20 mouse cellular contexts compared by ENCODE assay signal in the genomic region with DNA sequence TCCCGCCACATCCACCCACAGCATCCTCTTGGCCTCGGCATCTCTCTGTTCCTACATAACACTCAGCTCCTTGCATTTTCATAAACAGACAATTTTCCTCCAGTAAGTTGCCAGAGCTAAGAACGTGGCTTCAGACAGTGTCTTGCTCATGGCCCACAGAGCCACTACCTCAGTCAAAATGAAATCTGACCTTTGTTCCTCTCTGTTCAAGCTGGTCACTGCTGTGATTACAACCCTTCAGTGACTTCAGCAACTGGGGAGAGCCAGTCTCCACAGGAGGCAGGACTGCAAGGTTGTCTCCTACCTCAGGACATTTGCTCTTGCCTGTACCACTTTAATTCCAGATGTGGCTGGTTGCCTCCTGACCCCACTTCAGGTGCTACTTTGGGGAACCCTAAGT. TPM values are rescaled to one million over a fixed set of nuclear protein-coding genes. Genes with fewer than 3 reads are reported as not detected.
A peak's percentile ranks its signal among the peaks of the same experiment; 100 is the strongest.
DNase-seq lines count a peak whose midpoint lies in the region; ATAC-seq lines count a peak whose summit lies in the region.
"Had no signal": no experiment of that assay in that cellular context is flagged by ENCODE, and none has a peak within 500 bp of the region (broad histone marks: within the 10 kb centered on the region; RNA-seq: fewer than 3 reads in every experiment).

No protein-coding gene starts in this region.

- H3K27me3 ChIP-seq in kidney, embryonic 16.5 days (ENCODE audit: insufficient read depth, low read length): no peaks in the 10 kb centered on the region
- H3K27me3 ChIP-seq in kidney, embryonic 14.5 days (ENCODE audit: control insufficient read depth, insufficient read depth, low read length): no peaks in the 10 kb centered on the region
- H3K27me3 ChIP-seq in intestine, embryonic 14.5 days (replicated peaks; ENCODE audit: control insufficient read depth, insufficient read depth, low read length): no peaks in the 10 kb centered on the region
- H3K27me3 ChIP-seq in forebrain, embryonic 15.5 days: no peaks in the 10 kb centered on the region
- H3K27me3 ChIP-seq: embryonic facial prominence, embryonic 13.5 days; forebrain, embryonic 12.5 days; heart, embryonic 15.5 days; hindbrain, embryonic 13.5 days had no signal

- H3K9me3 ChIP-seq in kidney, embryonic 16.5 days (ENCODE audit: low read length): no peaks in the 10 kb centered on the region
- no peaks in the 10 kb centered on the region for H3K9me3 ChIP-seq in kidney, embryonic 14.5 days (ENCODE audit: control insufficient read depth, low read length)
- no peaks in the 10 kb centered on the region for H3K9me3 ChIP-seq in intestine, embryonic 14.5 days (ENCODE audit: control insufficient read depth, low read length)
- H3K9me3 ChIP-seq in forebrain, embryonic 15.5 days: no peaks in the 10 kb centered on the region
- H3K9me3 ChIP-seq: embryonic facial prominence, embryonic 13.5 days; forebrain, embryonic 12.5 days; heart, embryonic 15.5 days; hindbrain, embryonic 13.5 days had no signal

- H3K36me3 ChIP-seq in kidney, embryonic 16.5 days (ENCODE audit: insufficient read depth, low read length): peaks cover 8% of the 10 kb centered on the region
- H3K36me3 ChIP-seq in kidney, embryonic 14.5 days (ENCODE audit: control insufficient read depth, insufficient read depth, low read length): peaks cover 18% of the 10 kb centered on the region
- peaks cover 15% of the 10 kb centered on the region for H3K36me3 ChIP-seq in intestine, embryonic 14.5 days (ENCODE audit: control insufficient read depth, insufficient read depth, low read length)
- peaks cover 16% of the 10 kb centered on the region for H3K36me3 ChIP-seq in forebrain, embryonic 15.5 days

- no peak overlapping the region for H3K9ac ChIP-seq in kidney, embryonic 16.5 days (replicated peaks; ENCODE audit: low read length)
- H3K9ac ChIP-seq in kidney, embryonic 14.5 days (ENCODE audit: low read depth, low read length): no peak overlapping the region
- no peak overlapping the region for H3K9ac ChIP-seq in intestine, embryonic 14.5 days (ENCODE audit: low read length)
- H3K9ac ChIP-seq in forebrain, embryonic 15.5 days (replicated peaks): no peak overlapping the region
- H3K9ac ChIP-seq: embryonic facial prominence, embryonic 13.5 days; forebrain, embryonic 12.5 days; heart, embryonic 15.5 days; hindbrain, embryonic 13.5 days had no signal

- peak overlapping the region; percentile 75 for H3K27ac ChIP-seq in kidney, embryonic 16.5 days (ENCODE audit: low read length)
- no peak overlapping the region for H3K27ac ChIP-seq in kidney, embryonic 14.5 days (ENCODE audit: low read depth, low read length)
- H3K27ac ChIP-seq in intestine, embryonic 14.5 days (ENCODE audit: low read depth): 0 out of 2 replicates have a peak overlapping the region, but pooled peaks have one; percentile 7
- no peak overlapping the region for H3K27ac ChIP-seq in forebrain, embryonic 15.5 days (replicated peaks)
- H3K27ac ChIP-seq: embryonic facial prominence, embryonic 13.5 days; forebrain, embryonic 12.5 days; gastrocnemius, adult 2 months; heart, embryonic 15.5 days; hindbrain, embryonic 13.5 days had no signal

- 64% methylated on average over 3 of the region's 3 CpGs for WGBS in kidney, embryonic 16.5 days
- WGBS in kidney, embryonic 14.5 days: 65% methylated on average over 3 of the region's 3 CpGs
- 69% methylated on average over 3 of the region's 3 CpGs for WGBS in intestine, embryonic 14.5 days
- 94% methylated on average over 3 of the region's 3 CpGs for WGBS in forebrain, embryonic 15.5 days

- DNase-seq in kidney, adult 11 months: peak; percentile 37
- DNase-seq in kidney, postnatal 14 days: no peak
- DNase-seq in intestine, embryonic 14.5 days (ENCODE audit: low spot score): no peak
- peak; percentile 34 to 38 for DNase-seq in kidney, postnatal 36 days
- no peak for DNase-seq in left cerebral cortex, postnatal 4 days
- DNase-seq: adrenal gland, adult 2 months; adrenal gland, postnatal 25 days; cerebellum, adult 18-20 months; cerebellum, adult 9-11 months; cerebellum, postnatal 36 days; gastrocnemius, adult 2 months; gastrocnemius, postnatal 25 days; heart, postnatal 14 days had no signal

- no peak overlapping the region for H3K4me2 ChIP-seq in kidney, embryonic 16.5 days (replicated peaks; ENCODE audit: low read depth, low read length)
- no peak overlapping the region for H3K4me2 ChIP-seq in kidney, embryonic 14.5 days (replicated peaks; ENCODE audit: low read depth, low read length)
- H3K4me2 ChIP-seq in intestine, embryonic 14.5 days (ENCODE audit: low read length): no peak overlapping the region
- H3K4me2 ChIP-seq in forebrain, embryonic 15.5 days (replicated peaks): no peak overlapping the region
- H3K4me2 ChIP-seq: embryonic facial prominence, embryonic 13.5 days; forebrain, embryonic 12.5 days; heart, embryonic 15.5 days; hindbrain, embryonic 13.5 days had no signal

- no peak for ATAC-seq in kidney, embryonic 16.5 days (ENCODE audit: low FRiP score, low TSS enrichment)
- no peak for ATAC-seq in kidney, embryonic 14.5 days (ENCODE audit: low FRiP score, low TSS enrichment)
- no peak for ATAC-seq in intestine, embryonic 14.5 days (replicated peaks; ENCODE audit: low FRiP score, low TSS enrichment, low read depth)
- no peak for ATAC-seq in forebrain, embryonic 15.5 days (replicated peaks)

- H3K4me1 ChIP-seq in kidney, embryonic 16.5 days (ENCODE audit: insufficient read depth, low read length): no peaks in the 10 kb centered on the region
- H3K4me1 ChIP-seq in kidney, embryonic 14.5 days (ENCODE audit: control insufficient read depth, insufficient read depth, low read length): no peaks in the 10 kb centered on the region
- H3K4me1 ChIP-seq in intestine, embryonic 14.5 days (replicated peaks; ENCODE audit: control insufficient read depth, insufficient read depth, low read length): no peaks in the 10 kb centered on the region
- H3K4me1 ChIP-seq in forebrain, embryonic 15.5 days: no peaks in the 10 kb centered on the region
- H3K4me1 ChIP-seq: embryonic facial prominence, embryonic 13.5 days; forebrain, embryonic 12.5 days; heart, embryonic 15.5 days; hindbrain, embryonic 13.5 days had no signal

- H3K4me3 ChIP-seq in kidney, embryonic 16.5 days (ENCODE audit: low read length): no peak overlapping the region
- no peak overlapping the region for H3K4me3 ChIP-seq in kidney, embryonic 14.5 days (ENCODE audit: low read length)
- H3K4me3 ChIP-seq in intestine, embryonic 14.5 days (ENCODE audit: low read depth, low read length): no peak overlapping the region
- no peak overlapping the region for H3K4me3 ChIP-seq in forebrain, embryonic 15.5 days
- H3K4me3 ChIP-seq: embryonic facial prominence, embryonic 13.5 days; forebrain, embryonic 12.5 days; gastrocnemius, adult 2 months; heart, embryonic 15.5 days; hindbrain, embryonic 13.5 days had no signal

- intact Hi-C loops in left cerebral cortex, postnatal 4 days (cut with DNase I): loop anchor here (10.0 kb wide), 1 partner anchor 64 kb away; no protein-coding TSS in a partner anchor

RNA-seq across cellular contexts. Expression of a gene that starts 15.4 kb away (rescaled TPM):
- 5.0 and 5.8 TPM in 2 replicates for polyA plus RNA-seq in kidney, embryonic 16.5 days (2015; fragmentation: Nextera tagmentation; extraction: Ambion mirVana)
- 0.49 and 1.9 TPM in 2 replicates for polyA plus RNA-seq in kidney, embryonic 14.5 days (2014; fragmentation: Nextera tagmentation; extraction: Ambion mirVana)
- 2.9 and 3.2 TPM in 2 replicates for polyA plus RNA-seq in intestine, embryonic 14.5 days (2014; fragmentation: Nextera tagmentation; extraction: Ambion mirVana)
- polyA plus RNA-seq in forebrain, embryonic 15.5 days (2015; fragmentation: Nextera tagmentation; extraction: Ambion mirVana): 0.11 and 0.43 TPM in 2 replicates
- total RNA-seq in left cerebral cortex, postnatal 4 days (2021): not detected
- total RNA-seq: adrenal gland, adult 2 months; adrenal gland, postnatal 25 days; gastrocnemius, adult 2 months; gastrocnemius, postnatal 25 days; heart, postnatal 14 days had no signal
- polyA plus RNA-seq: adrenal gland, adult 2 months; embryonic facial prominence, embryonic 13.5 days; heart, embryonic 15.5 days had no signal

Comparison
In these comparisons a context has a peak if more than half of its experiments do, and no peak if none do; other contexts are left out.
1. DNase-seq: peak in kidney, adult 11 months (single experiment) and kidney, postnatal 36 days (2 of 2); none in kidney, postnatal 14 days (single experiment), intestine, embryonic 14.5 days (single experiment) and left cerebral cortex, postnatal 4 days (single experiment).
2. H3K27ac ChIP-seq: peak in kidney, embryonic 16.5 days (single experiment) and intestine, embryonic 14.5 days (single experiment); none in kidney, embryonic 14.5 days (single experiment) and forebrain, embryonic 15.5 days (single experiment).